Mouse (Mus musculus) cerebellum, adult 2 months (tissue): ENCODE measurements around the gene Zfp981. TPM values are rescaled to one million over a fixed set of nuclear protein-coding genes. Genes with fewer than 3 reads are reported as not detected.
"Not testable (repeated sequence)": the region's sequence is repeated elsewhere in the genome, so short reads cannot be mapped to it uniquely, and the experiment has no call there.

Experiments used
- DNase-seq, 2 experiments: peaks; one replicate each; pipeline ENCODE4 v3.0.0; 2021
- H3K27ac ChIP-seq: fragments of 200-500 bp; 2 replicates; pipeline ENCODE4 v1.5.1; 2012; ENCODE audit warnings: low read length, control low read depth, inconsistent platforms; ENCODE audit not compliant: insufficient read depth
- H3K27me3 ChIP-seq: fragments of 200-500 bp; 2 replicates; pipeline ENCODE4 v1.6.1; 2012; ENCODE audit warnings: inconsistent platforms, mild to moderate bottlenecking, low read length, moderate library complexity; ENCODE audit not compliant: control insufficient read depth, insufficient read depth
- H3K4me1 ChIP-seq: fragments of 200-500 bp; 2 replicates; pipeline ENCODE4 v1.6.1; 2011; ENCODE audit warnings: low read length; ENCODE audit not compliant: control insufficient read depth, insufficient read depth
- H3K4me3 ChIP-seq: fragments of 200-500 bp; replicated peaks from 2 replicates; pipeline ENCODE3; 2011; ENCODE audit warnings: mild to moderate bottlenecking, low read depth, low read length, control low read depth; ENCODE audit not compliant: insufficient read depth
- CTCF ChIP-seq: fragments of 200-500 bp; IDR thresholded peaks from 2 replicates; pipeline ENCODE4 v1.5.1; 2011; ENCODE audit warnings: low read depth, mild to moderate bottlenecking, control low read depth, low read length, moderate library complexity, borderline replicate concordance; ENCODE audit not compliant: insufficient read depth
- POLR2A ChIP-seq: fragments of 200-500 bp; IDR thresholded peaks from 2 replicates; pipeline ENCODE4 v1.6.1; 2011; ENCODE audit warnings: low read length, control low read depth, borderline replicate concordance; ENCODE audit not compliant: insufficient read depth
- whole genome bisulfite sequencing: fragments of 180-500 bp; shearing (Covaris S2); methylation state at CpG from one replicate; pipeline ENCODE4 v1.1.7; 2018; 5-methylcytosine and 5-hydroxymethylcytosine counted together
- polyA plus RNA-seq: library from polyadenylated mRNA; depleted of rRNA; stranded (reverse); fragments of >200 nt; gene quantifications from 2 replicates; pipeline ENCODE4 v1.2.3, GENCODE M21; 2012

Zfp981 gene
- polyA plus RNA-seq, 1 experiment, result 0.11 TPM

DNA sequence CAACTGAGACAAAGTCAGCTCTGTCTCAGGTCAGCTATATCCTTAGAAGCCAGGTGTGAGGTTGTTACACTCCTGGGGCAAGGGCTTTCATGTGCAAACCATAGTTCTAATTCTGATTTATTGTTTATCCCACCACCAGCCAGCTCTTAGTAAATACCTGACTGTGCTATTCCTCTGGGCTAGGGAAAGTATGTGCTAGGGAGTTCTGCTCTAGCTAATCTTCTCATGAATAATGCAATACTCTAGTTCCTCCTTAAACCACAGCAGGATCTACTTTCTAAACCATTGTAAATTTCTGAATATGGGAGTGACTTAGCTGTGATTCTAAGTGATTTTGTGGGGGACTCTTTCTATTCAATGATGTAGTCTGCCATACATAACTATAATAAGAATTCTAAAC lies 9.4 kb upstream of the Zfp981 start:
- TF ChIP-seq POLR2A (no peak), CTCF (no peak)
- no peaks in the 10 kb centered on the region for H3K27me3 ChIP-seq
- H3K27ac ChIP-seq, result no peak overlapping the region
- H3K4me1 ChIP-seq, result no peaks in the 10 kb centered on the region
- H3K4me3 ChIP-seq, result no peak overlapping the region
- no peak for DNase-seq

DNA sequence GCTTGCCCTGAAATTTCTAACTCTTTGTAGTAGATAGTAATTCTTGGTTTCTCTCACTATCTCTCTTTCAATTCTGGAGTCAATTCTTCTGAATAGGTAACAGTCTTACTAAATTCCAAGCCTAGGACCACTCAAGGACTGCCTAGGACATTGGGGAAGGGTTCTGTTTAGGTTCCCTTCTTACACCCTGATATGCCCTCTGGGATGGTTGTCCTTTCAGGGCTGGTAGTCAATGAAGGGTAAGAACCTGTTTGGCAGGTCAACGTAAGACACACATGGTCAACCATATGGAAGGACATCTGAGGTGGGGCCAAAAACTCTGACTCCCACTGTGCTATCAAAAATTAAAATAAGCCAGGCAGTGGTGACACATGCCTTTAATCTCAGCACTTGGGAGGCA lies 9.0 kb upstream of the Zfp981 start:
- 36% methylated on average over 1 of the region's 1 CpGs for WGBS
- H3K4me3 ChIP-seq, result no peak overlapping the region
- H3K4me1 ChIP-seq, result no peaks in the 10 kb centered on the region
- no peaks in the 10 kb centered on the region for H3K27me3 ChIP-seq
- no peak for DNase-seq
- no peak overlapping the region for H3K27ac ChIP-seq
- TF ChIP-seq CTCF (no peak), POLR2A (no peak)

DNA sequence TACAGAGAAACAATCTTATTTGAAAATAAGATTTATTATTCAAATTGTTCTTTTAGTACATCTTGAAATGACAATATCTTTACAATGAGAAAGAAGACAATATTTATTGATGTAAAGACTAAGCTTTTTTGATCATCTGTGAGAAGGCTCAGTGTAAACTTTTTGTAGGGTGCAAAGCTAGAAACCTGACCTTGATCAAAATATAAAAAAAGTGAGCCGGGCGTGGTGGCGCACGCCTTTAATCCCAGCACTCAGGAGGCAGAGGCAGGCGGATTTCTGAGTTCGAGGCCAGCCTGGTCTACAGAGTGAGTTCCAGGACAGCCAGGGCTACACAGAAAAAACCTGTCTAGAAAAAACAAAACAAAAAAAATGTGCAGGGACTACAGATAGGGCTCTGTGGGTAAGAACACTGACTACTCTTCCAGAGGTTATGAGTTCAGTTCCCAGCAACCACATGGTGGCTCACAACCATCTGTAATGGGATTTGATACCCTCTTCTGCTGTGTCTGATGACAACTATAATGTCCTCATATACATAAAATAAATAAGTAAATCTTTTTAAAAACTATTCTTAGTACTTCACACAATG lies 8.4 kb upstream of the Zfp981 start:
- 85% methylated on average over 6 of the region's 6 CpGs for WGBS
- not testable (repeated sequence) for H3K4me1 ChIP-seq

DNA sequence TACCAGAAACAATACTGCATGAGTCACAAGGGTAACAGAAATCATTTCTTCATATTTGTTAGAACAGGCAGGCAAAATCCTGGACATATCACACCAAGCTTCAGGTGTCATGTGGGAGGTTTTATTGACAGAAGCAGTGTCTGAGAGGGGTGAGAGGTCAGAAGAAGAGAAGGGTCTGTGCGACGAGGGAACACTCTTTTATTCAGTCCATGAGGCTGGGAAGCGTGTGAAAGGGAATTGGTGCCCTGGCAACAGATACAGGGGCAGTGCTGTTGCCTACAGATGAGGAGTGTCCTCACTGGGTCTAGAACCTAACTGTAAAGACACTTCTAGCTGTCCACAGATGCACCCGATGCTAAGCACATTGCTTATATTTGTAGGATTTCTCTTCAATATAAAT lies 6.8 kb upstream of the Zfp981 start:
- 60% methylated on average over 4 of the region's 4 CpGs for WGBS
- TF ChIP-seq POLR2A (no peak), CTCF (no peak)
- Histone ChIP-seq H3K4me1 (no peaks in the 10 kb centered on the region), H3K4me3 (no peak overlapping the region), H3K27me3 (no peaks in the 10 kb centered on the region), H3K27ac (no peak overlapping the region)
- no peak for DNase-seq

More for the DNA sequence above, 8.4 kb upstream of the Zfp981 start:
- DNase-seq, H3K4me3 ChIP-seq, H3K27me3 ChIP-seq, H3K27ac ChIP-seq: not testable (repeated sequence)

DNA sequence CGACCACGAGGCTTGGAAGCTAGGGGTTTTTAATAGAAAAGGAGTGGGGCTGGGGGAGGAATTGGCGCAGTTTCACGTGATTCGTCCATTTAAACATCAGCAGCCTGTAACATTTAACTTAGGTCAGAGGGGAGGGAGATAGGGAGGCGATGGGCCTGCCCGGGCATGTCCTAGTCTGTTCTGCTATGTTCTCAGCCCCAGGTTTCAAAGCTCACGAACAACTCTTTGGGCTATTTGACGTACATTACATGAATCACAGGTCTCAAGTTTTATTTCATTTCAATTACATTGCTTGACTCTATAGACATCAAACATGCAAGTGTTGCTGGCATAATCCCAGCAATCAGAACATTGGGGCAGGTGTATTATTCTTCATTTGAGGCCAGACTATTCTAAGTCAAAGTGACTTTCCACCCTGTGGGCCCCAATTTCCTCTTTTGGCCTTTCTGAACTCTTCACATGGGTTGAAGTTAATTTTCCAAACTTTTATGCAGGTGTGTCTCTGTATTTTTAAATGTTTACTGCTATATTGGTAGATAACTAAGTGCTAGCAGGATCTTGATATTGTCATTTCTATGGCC lies 4.0 kb upstream of the Zfp981 start:
- not testable (repeated sequence) for H3K4me1 ChIP-seq, H3K4me3 ChIP-seq, H3K27me3 ChIP-seq, H3K27ac ChIP-seq, DNase-seq
- 72% methylated on average over 9 of the region's 9 CpGs for WGBS

DNA sequence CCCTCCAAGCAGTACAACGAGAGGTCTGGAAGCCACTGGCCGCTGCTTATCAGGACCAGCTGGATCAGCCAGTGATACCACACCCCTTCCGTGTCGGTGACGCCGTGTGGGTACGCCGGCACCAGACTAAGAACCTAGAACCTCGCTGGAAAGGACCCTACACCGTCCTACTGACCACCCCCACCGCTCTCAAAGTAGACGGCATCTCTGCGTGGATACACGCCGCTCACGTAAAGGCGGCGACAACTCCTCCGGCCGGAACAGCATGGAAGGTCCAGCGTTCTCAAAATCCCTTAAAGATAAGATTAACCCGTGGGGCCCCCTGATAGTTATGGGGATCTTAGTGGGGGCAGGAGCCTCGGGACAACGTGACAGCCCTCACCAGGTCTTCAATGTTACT lies 7.2 kb downstream of the Zfp981 start:
- H3K27me3 ChIP-seq, H3K4me1 ChIP-seq, H3K4me3 ChIP-seq, H3K27ac ChIP-seq, DNase-seq: not testable (repeated sequence)
- 92% methylated on average over 22 of the region's 24 CpGs for WGBS

DNA sequence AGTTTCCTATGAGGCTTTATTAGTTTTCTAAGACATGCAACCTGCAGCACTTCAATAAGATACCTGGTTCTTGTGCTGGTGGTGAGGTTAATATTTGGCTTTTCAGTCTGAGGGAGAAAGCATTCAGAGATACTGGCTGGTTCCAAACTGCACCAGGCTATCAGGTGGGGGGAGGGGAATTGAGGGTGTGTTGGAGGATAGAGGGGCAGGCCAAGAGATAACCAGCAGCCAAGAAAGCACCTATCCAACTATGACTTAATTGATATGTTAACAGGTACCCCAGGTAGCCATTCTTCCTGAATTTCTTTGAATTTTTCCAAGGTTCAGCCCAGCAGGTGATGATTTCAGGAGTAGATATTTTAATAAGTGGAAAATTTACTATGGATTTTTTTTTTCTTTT lies 10.0 kb downstream of the Zfp981 start:
- H3K27me3 ChIP-seq, H3K4me1 ChIP-seq, H3K27ac ChIP-seq, DNase-seq, H3K4me3 ChIP-seq: not testable (repeated sequence)

DNA sequence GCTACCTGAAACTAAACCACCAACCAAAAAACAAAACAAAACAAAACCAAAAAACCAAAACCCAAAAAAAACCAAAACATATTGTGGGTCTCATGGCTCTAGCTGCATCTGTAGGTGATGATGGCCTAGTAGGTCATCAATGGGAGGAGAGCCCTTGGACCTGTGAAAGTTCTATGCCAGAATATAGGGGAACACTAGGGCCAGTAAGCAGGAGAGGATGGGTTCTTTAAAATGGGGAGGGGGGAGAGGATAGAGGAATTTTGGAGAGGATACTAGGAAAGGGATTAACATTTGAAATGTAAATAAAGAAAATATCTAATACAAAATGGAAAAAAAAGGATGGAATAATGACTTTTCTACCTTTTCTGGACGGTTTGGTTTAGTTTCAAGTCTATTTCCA lies 14.6 kb downstream of the Zfp981 start:
- Histone ChIP-seq H3K4me3 (no peak overlapping the region), H3K4me1 (no peaks in the 10 kb centered on the region), H3K27me3 (no peaks in the 10 kb centered on the region), H3K27ac (no peak overlapping the region)
- WGBS, result 27% methylated on average over 1 of the region's 1 CpGs
- DNase-seq, result no peak
- TF ChIP-seq CTCF (no peak), POLR2A (no peak)

DNA sequence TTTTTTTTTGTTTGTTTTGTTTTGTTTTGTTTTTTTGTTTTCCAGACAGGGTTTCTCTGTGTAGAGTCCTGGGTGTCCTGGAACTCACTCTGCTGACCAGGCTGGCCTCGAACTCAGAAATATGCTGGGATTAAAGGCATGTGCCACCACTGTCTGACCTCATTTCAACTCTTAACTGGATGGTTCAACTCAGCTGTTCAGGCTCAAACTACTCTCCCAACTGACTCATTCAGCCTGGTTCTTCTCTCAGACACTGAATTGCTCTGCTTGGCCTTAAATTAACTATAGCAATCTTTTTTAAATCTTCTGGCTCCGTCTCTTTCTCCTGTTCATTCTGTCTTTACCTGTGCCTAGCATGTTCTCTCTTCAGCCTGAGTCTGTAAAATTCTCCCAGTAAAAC lies 15.3 kb downstream of the Zfp981 start:
- DNase-seq, H3K4me1 ChIP-seq, H3K27ac ChIP-seq, H3K27me3 ChIP-seq, H3K4me3 ChIP-seq: not testable (repeated sequence)
- WGBS, result 52% methylated on average over 2 of the region's 2 CpGs
